Mouse (Mus musculus): ENCODE measurements around the gene Spdye4c.

The Spdye4c gene

GRCm38 (mm10) chr2:128590909-128591308 is at the start of gene Spdye4c:
Gene Spdye4c (plus strand): TSS chr2:128591209.
- no peak for DNase-seq

- DNase-seq = no peak
Measured at GRCm38 (mm10) chr2:128543495-128543894, 47.5 kb upstream of the Spdye4c start.

GRCm38 (mm10) chr2:128544421-128545137 is 46.4 kb upstream of the Spdye4c start:
- peak; percentile 44 to 58 for DNase-seq

DNA sequence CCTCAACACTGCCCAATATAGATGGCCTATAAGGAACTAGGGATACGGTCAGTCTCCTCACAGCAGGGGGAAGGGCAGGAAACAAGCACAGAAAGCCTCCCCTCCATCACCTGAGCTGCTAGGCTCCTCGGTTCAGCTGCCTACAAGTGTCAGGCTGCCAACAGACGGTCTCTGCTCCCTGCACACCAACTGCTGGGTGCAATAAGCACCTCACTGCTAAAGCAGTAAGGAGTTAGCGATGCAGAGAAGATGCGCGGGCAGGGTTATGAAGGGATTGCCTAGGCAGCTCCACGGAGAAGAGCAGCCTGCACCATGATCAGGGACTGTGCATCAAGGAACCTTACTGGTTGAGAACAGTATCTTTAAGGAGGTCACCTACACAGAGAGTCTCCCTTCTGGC is 45.6 kb upstream of the Spdye4c start:
- peak; percentile 13 to 18 for DNase-seq

DNA sequence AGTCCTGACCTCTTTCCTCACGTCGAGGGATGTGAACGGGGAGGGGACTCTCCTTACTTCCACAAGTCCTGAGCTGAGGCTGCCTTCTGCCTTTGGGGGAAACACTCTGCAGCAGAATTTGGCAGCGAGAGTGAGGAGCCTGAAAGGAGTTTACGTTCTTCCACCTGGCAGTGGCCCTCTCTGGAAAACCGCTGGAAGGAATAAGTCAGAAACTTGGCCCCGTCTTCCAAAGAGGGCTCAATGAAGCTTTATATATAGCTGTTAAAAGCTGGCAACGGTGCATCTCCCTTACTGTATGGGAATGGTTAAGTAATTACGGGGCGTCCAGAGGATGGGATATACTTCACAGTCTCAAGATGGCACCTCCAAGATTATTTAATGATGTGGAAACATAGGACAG is 43.9 kb upstream of the Spdye4c start:
- no peak for DNase-seq

- DNase-seq = no peak
Measured at GRCm38 (mm10) chr2:128548262-128548661, 42.7 kb upstream of the Spdye4c start.

DNA sequence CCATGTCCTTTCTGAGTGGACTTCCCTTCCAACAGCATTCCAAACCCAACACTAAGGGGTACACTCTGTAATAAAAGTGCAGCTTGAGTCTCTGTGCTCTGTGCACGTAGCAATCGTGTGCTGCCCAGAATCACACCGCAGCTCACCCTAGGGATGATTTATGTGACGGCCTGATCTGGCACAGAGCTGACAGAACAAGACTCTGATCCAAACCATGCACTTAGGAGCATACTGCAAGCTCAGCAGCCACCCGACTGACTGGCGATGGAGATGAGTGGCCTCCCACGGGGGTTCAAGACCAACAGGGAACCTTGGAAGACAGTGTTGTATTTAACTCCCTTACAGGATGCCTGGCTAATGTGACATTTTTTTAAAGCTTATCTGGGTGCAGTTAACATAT is 41.4 kb upstream of the Spdye4c start:
- no peak for DNase-seq

DNA sequence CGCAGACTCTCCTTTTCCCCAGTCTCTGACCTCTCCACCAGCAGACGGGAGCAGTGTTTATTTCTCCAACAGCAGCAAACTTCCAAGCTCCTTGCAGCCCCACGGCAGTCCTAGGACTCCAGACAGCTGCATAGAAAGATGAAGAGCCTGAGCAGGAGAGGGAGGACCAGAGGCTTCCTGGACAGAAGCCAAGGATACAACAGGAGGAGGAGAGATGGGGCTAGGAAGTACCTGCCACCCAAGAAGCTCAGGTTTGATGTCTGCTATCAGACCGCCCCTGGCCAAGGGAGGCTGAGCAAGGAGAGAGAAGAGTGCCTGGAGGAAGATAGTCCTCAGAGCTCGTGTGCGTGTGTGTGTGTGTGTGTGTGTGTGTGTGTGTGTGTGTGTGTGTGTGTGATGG is 41.0 kb upstream of the Spdye4c start:
- DNase-seq = peak; percentile 8 to 25

DNA sequence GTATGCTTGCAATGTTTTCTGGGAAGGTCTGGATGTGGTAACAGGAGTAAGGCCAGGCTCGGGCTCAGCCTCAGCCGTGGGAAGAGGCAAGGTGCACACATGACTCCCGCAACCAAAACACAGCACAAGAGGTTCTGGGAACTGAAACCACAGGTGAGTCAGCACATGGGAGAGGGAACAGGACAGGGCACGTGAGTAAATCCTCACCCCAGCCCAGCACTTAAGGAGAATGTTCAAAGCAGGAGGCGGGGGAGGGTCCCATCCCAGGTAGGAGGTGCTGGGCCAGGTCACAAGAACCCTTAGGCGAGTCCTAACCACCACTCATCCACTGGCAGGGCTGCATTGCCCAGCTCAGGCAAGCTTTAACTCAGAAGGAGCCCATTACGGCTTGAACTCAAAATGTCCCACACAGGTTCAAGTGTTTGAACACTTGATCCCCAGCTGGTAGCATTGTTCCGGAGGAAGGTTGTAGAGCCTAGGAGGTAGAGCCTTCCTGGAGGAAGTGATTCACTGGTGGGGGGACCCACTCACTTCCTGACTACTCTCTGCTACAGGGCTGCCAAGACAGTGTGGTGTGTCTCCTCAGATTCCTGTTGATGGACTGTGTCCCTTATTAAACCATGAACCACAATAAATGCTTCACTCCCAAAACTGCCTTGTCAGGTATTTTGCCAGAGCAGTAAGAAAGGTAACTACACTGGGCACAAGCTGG is 38.8 kb upstream of the Spdye4c start:
- DNase-seq = no peak

GRCm38 (mm10) chr2:128552798-128553720 is 38.0 kb upstream of the Spdye4c start:
- DNase-seq = no peak

DNA sequence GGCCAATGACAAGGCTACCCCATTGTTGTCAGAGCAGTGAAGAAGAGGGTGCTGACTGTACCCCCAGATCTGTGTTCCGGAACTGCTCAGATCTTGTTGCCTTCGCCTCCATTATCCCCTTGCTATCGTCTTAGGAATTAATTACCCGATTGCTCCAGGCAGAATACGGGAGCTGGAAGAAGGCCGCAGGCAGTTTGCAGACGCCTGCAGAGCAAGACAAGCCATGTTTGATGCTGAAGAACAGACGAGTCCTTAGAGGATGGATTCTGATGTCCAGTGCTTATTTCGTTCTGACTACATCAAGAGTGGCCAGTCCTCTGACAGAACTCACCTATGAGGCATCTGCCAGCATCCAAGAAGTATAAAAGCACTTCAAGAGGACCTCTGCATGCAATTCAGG is 35.9 kb upstream of the Spdye4c start:
- no peak for DNase-seq

DNA sequence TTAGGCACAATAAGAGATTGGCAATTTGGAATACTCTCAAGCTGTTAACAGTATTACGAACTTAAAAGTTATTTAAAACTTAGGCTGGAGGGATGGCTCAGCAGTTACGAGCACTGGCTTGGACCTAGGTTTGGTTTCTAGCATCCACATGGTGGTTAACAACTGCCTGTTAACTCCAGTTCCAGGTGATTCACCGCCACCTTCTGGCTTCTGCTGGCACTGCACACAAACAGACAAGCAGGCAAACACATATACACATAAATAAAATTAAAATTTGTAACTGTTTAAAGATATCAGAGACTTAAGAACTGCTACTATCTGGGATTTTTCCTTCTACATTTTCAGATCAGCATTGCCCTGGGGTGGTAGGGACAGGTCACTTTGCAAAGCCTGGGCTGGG is 26.8 kb upstream of the Spdye4c start:
- DNase-seq = peak; percentile 14 to 31

- no peak for DNase-seq
Measured at GRCm38 (mm10) chr2:128565904-128566303, 25.1 kb upstream of the Spdye4c start.

DNA sequence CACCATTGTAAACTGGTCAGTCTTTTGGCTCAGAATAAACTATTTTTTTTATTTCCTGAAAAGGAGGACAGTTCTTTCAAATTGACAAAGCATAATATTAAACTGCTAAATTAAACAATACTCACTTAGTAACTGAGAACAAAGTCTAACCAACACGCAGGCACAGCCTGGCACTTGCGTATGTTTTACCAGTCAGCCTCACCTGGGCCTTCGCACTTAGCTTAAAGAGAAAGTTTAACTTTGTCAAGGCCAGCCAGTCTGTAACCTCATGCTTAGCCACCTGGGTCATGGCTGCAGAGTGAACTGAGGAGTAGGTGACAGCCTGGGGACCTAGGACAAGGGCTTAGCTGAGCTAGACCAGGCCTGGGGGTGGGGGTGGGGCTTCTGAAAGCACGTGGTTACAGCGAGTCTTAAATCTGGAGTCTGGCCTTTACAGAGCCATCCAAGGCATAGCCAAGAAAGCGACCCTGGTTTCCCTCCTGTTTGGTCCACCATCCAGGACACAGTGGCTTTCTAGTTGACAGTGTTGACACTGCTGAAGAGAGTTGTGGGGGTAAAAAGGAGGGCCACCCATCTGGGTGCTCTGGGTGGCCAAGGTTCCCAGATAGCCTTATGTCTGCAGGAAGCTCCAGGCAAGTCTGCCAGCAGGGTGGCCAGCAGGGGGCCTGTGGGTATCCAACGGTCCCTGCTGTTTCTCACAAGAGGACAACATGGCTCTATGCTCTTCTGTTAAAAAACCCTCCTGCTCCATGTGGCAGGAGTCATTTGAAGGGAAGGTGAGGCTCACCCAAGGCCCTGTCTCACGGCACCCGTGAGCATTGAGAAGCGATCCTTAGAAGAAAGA is 24.5 kb upstream of the Spdye4c start:
- peak; percentile 37 to 62 for DNase-seq

DNA sequence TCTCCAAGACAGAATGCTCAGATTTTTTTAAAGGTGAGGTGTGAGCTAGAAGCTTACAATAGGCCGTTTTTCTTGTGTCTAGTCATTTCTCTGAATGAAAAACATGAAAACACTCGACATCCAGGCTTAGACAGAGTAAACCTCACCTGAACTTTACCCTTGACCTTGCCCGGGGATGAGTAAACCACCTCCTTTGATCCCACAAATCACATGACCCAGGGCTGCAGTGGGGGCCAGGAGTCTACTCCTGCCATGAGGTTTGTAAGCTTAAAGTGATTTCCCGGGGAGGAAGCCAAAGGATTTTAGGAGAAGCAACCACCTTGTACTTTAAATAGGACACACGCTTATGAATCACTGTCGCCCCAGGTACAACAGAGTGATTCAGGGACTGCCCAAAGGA is 23.0 kb upstream of the Spdye4c start:
- no peak for DNase-seq

DNA sequence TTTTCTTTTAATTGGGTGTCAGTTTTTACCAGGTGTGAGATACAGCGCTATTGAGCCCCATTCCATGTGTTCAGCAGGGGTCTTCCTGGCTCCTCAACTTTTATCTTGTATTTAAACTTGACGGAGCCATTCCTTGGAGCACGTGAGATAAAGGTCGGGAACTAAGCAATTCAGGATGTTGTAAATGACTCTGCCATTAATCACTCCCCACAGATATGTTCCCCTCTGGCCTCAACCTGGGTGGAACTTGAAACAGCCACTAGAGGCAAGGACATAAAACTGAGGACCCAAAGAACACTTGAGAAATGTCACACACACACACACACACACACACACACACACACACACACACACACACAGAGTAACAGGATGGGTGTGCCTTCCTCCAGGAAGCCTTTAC is 22.5 kb upstream of the Spdye4c start:
- DNase-seq = no peak

GRCm38 (mm10) chr2:128571001-128571400 is 20.0 kb upstream of the Spdye4c start:
- DNase-seq = peak; percentile 9 to 14

GRCm38 (mm10) chr2:128572726-128573624 is 18.0 kb upstream of the Spdye4c start:
- peak; percentile 93 to 96 for DNase-seq

DNA sequence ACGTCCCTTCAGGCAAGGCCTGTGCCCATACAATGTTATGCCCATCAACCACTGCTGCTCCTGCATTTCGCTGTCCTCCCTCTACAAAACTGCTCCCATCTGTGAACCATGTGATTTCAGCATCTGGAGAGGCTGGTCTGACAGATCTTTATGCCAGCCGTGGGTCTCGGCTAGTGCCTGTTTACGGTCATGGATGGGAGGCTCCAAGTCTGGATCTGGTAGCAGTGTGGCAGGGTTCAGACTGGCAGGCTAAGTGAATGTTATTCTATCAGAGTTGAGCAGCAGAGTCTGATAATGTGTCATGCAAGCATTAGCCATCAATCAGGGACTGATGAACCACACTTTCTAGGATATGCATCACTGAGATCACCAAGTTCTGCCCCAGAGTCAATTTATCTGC is 8.1 kb upstream of the Spdye4c start:
- no peak for DNase-seq

DNA sequence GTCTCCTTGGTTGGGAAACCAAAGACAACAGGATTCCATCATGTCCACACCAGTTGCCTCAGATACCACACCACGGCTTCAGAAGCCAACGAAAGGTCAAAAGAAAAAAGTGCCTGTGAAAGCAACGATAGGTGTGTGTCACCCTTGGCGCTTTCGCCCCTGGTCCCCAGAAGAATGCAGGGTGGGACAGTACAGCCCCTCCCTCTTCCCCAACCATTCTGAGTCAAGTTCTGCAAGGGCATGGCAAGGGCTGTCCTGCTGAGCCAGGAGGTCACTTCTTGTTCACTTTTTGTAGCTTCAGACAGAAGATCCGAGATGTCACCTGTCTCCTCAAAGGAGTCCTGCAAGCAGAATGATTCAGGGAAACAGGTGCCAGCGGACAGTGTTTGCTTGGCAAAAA is 1.3 kb downstream of the Spdye4c start:
- DNase-seq = no peak

DNA sequence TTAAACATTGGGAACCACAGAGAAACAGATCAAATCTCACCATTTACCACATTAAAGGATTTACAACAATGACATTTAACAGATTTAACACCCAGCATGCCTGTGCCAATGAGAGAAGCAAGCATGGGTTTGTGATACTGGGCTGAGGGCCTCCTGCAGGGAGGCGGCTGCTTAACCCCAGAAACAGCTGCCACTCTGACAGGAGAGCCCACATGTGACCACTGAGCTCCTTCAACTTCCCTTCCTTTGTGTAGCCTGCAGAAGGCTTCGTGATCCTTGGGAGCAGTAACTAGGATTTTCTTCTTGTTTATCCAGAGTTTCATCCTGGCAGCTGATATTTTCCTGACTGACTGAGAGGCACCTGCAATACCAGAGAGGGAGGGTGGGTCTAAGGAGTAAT is 10.5 kb downstream of the Spdye4c start:
- DNase-seq = no peak

Measured in cerebellum, postnatal 10 days (tissue).